ENCODE assay signal across 7 mouse cellular contexts in genomic region chr11:46069408-46070003, GRCm38 (mm10). TPM values are rescaled to one million over a fixed set of nuclear protein-coding genes. Genes with fewer than 3 reads are reported as not detected.
DNase-seq lines count a peak whose midpoint lies in the region; ATAC-seq lines count a peak whose summit lies in the region.

No protein-coding gene starts in this region.

- peaks cover 13% of the 10 kb centered on the region for H3K4me1 ChIP-seq in midbrain, embryonic 11.5 days (ENCODE audit: control insufficient read depth, insufficient read depth, low read length)
- peaks cover 26% of the 10 kb centered on the region for H3K4me1 ChIP-seq in midbrain, embryonic 16.5 days (ENCODE audit: control insufficient read depth, insufficient read depth, low read length)
- peaks cover 70% of the 10 kb centered on the region for H3K4me1 ChIP-seq in limb, embryonic 10.5 days
- H3K4me1 ChIP-seq in stomach, embryonic 16.5 days (ENCODE audit: control insufficient read depth, insufficient read depth, low read length): peaks cover 48% of the 10 kb centered on the region

- peak; percentile 85 for DNase-seq in midbrain, embryonic 11.5 days (ENCODE audit: low spot score, missing footprints)
- DNase-seq in heart, adult 18-20 months: peak; percentile 79 to 83
- no peak for DNase-seq in limb, embryonic 10.5 days (ENCODE audit: low spot score)
- no peak for DNase-seq in right cerebral cortex, postnatal 10 days (ENCODE audit: low spot score in 2 of 2)
- no peak for DNase-seq in adrenal gland, postnatal 10 days

- H3K36me3 ChIP-seq in midbrain, embryonic 11.5 days (ENCODE audit: control insufficient read depth, insufficient read depth, low read length): no peaks in the 10 kb centered on the region
- H3K36me3 ChIP-seq in midbrain, embryonic 16.5 days (ENCODE audit: control insufficient read depth, insufficient read depth, low read length): no peaks in the 10 kb centered on the region
- H3K36me3 ChIP-seq in limb, embryonic 10.5 days: peaks cover 15% of the 10 kb centered on the region
- no peaks in the 10 kb centered on the region for H3K36me3 ChIP-seq in stomach, embryonic 16.5 days (ENCODE audit: control insufficient read depth, insufficient read depth, low read length)

- no peaks in the 10 kb centered on the region for H3K9me3 ChIP-seq in midbrain, embryonic 11.5 days (ENCODE audit: control insufficient read depth, low read length)
- H3K9me3 ChIP-seq in midbrain, embryonic 16.5 days (replicated peaks; ENCODE audit: control insufficient read depth, low read length, poor library complexity, severe bottlenecking): no peaks in the 10 kb centered on the region
- H3K9me3 ChIP-seq in limb, embryonic 10.5 days (replicated peaks): no peaks in the 10 kb centered on the region
- no peaks in the 10 kb centered on the region for H3K9me3 ChIP-seq in stomach, embryonic 16.5 days (replicated peaks; ENCODE audit: control insufficient read depth, low read length)

- 0 out of 2 replicates have a peak, but pooled peaks have one; percentile 49 for ATAC-seq in midbrain, embryonic 11.5 days (ENCODE audit: low FRiP score)
- no peak for ATAC-seq in midbrain, embryonic 16.5 days
- peak; percentile 3; the same call in 1 of the 2 replicates for ATAC-seq in stomach, embryonic 16.5 days (ENCODE audit: insufficient read depth, low FRiP score)

- H3K27ac ChIP-seq in midbrain, embryonic 11.5 days (ENCODE audit: low read depth, low read length): no peak overlapping the region
- H3K27ac ChIP-seq in midbrain, embryonic 16.5 days (ENCODE audit: low read length): no peak overlapping the region
- peak overlapping the region; percentile 81 for H3K27ac ChIP-seq in limb, embryonic 10.5 days
- H3K27ac ChIP-seq in stomach, embryonic 16.5 days (ENCODE audit: low read length): peak overlapping the region; percentile 95

- no peak overlapping the region for H3K9ac ChIP-seq in midbrain, embryonic 11.5 days (ENCODE audit: low read length)
- no peak overlapping the region for H3K9ac ChIP-seq in midbrain, embryonic 16.5 days (ENCODE audit: low read depth, low read length)
- H3K9ac ChIP-seq in stomach, embryonic 16.5 days (ENCODE audit: low read length): peak overlapping the region; percentile 51; the same call in 1 of the 2 replicates

- WGBS in midbrain, embryonic 11.5 days: 25% methylated on average over 17 of the region's 17 CpGs
- WGBS in midbrain, embryonic 16.5 days: 20% methylated on average over 17 of the region's 17 CpGs
- WGBS in limb, embryonic 10.5 days: 39% methylated on average over 16 of the region's 17 CpGs
- WGBS in stomach, embryonic 16.5 days: 40% methylated on average over 17 of the region's 17 CpGs

- no peak overlapping the region for H3K4me3 ChIP-seq in midbrain, embryonic 11.5 days (ENCODE audit: low read depth, low read length)
- no peak overlapping the region for H3K4me3 ChIP-seq in midbrain, embryonic 16.5 days (ENCODE audit: low read depth, low read length)
- no peak overlapping the region; the same call in 1 of the 2 replicates for H3K4me3 ChIP-seq in limb, embryonic 10.5 days
- H3K4me3 ChIP-seq in stomach, embryonic 16.5 days (replicated peaks; ENCODE audit: low read length): no peak overlapping the region

- no peaks in the 10 kb centered on the region for H3K27me3 ChIP-seq in midbrain, embryonic 11.5 days (ENCODE audit: control insufficient read depth, insufficient read depth, low read length)
- H3K27me3 ChIP-seq in midbrain, embryonic 16.5 days (ENCODE audit: control insufficient read depth, insufficient read depth, low read depth, low read length): no peaks in the 10 kb centered on the region
- no peaks in the 10 kb centered on the region for H3K27me3 ChIP-seq in limb, embryonic 10.5 days (ENCODE audit: low read depth, poor library complexity, severe bottlenecking)
- H3K27me3 ChIP-seq in stomach, embryonic 16.5 days (ENCODE audit: control insufficient read depth, insufficient read depth, low read length): no peaks in the 10 kb centered on the region

- H3K4me2 ChIP-seq in midbrain, embryonic 11.5 days: no peak overlapping the region
- no peak overlapping the region; the same call in 1 of the 2 replicates for H3K4me2 ChIP-seq in midbrain, embryonic 16.5 days (ENCODE audit: low read length)
- no peak overlapping the region for H3K4me2 ChIP-seq in stomach, embryonic 16.5 days (ENCODE audit: low read depth, low read length)

RNA-seq across cellular contexts. Expression of gene Adam19, which starts 13.7 kb away (rescaled TPM):
- polyA plus RNA-seq in midbrain, embryonic 11.5 days (2014; fragmentation: Nextera tagmentation; extraction: Ambion mirVana): 6.1 and 6.6 TPM in 2 replicates
- 9.0 and 10.1 TPM in 2 replicates for polyA plus RNA-seq in midbrain, embryonic 16.5 days (2015; fragmentation: Nextera tagmentation; extraction: Ambion mirVana)
- 10 to 100 TPM; 48.1 to 54.5 TPM for total RNA-seq in heart, adult 18-20 months (2021)
- polyA plus RNA-seq in limb, embryonic 10.5 days (2016; fragmentation: Nextera tagmentation; extraction: Ambion mirVana): 10.8 and 14.4 TPM in 2 replicates
- 22.0 and 22.4 TPM in 2 replicates for polyA plus RNA-seq in stomach, embryonic 16.5 days (2015; fragmentation: Nextera tagmentation; extraction: Ambion mirVana)
- 10 to 100 TPM; 15.5 to 25.3 TPM for total RNA-seq in adrenal gland, postnatal 10 days (2021)

RNA-seq across cellular contexts. Expression of gene Gm12166, which starts 17.4 kb away (rescaled TPM):
- polyA plus RNA-seq in midbrain, embryonic 11.5 days (2014; fragmentation: Nextera tagmentation; extraction: Ambion mirVana): 1.4 and 2.5 TPM in 2 replicates
- 4.7 and 7.1 TPM in 2 replicates for polyA plus RNA-seq in midbrain, embryonic 16.5 days (2015; fragmentation: Nextera tagmentation; extraction: Ambion mirVana)
- total RNA-seq in heart, adult 18-20 months (2021): 1 to 10 TPM; 1.0 to 2.9 TPM
- polyA plus RNA-seq in limb, embryonic 10.5 days (2016; fragmentation: Nextera tagmentation; extraction: Ambion mirVana): 2.9 and 4.7 TPM in 2 replicates
- polyA plus RNA-seq in stomach, embryonic 16.5 days (2015; fragmentation: Nextera tagmentation; extraction: Ambion mirVana): 4.7 and 7.9 TPM in 2 replicates
- 1 to 10 TPM; 4.0 to 4.6 TPM for total RNA-seq in adrenal gland, postnatal 10 days (2021)

Comparison
In these comparisons a context has a peak if more than half of its experiments do, and no peak if none do; other contexts are left out.
1. DNase-seq: peak in midbrain, embryonic 11.5 days (single experiment) and heart, adult 18-20 months (2 of 2); none in limb, embryonic 10.5 days (single experiment), right cerebral cortex, postnatal 10 days (0 of 2) and adrenal gland, postnatal 10 days (single experiment).
2. H3K27ac ChIP-seq: peak in limb, embryonic 10.5 days (single experiment) and stomach, embryonic 16.5 days (single experiment); none in midbrain, embryonic 11.5 days (single experiment) and midbrain, embryonic 16.5 days (single experiment).